Mouse (Mus musculus): Measurements from ENCODE around the gene Phka1.

Phka1 gene

DNA sequence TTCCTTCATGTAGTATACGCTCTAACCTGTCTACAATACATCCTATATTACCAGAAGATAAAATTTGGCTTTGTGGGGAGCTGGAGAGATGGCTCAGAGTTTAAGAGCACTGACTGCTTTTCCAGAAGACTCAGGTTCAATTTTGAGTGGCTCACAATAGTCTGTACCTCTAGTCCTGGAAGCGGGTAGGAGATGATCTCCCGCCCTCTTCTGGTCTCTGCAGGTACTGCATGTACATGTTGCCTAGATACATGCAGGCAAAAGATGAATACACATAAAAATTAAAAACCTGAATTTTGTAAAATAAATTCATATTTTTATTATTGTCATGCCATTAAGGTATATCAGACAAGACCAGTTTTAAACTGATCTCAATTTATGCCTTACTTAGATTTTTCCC, 167.3 kb downstream of the Phka1 start:
- in situ Hi-C loops (cut with MboI, MseI) = loop anchor here (5.0 kb wide), 1 partner anchor 259 kb away; no protein-coding TSS in a partner anchor

DNA sequence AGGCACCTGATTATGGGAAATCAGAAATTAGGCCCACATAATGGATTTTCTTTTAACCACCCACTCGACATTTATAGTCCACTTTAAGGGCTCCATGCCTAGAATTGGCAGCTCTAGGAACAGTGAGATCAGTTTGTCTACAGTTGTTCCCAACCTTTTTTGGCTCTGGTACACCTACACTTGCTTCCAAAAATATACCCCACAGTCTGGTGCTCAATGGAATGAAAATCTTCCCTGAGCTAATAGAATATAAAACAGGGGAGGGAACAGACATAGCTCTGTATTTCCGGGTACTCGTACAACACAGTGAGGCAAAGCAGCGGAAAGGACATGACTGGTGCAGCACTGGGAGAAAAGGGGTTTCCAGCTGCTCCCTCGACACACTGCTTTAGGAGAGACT, 168.5 kb downstream of the Phka1 start:
- in situ Hi-C loops (cut with MboI, MseI) = loop anchor here (5.0 kb wide), 1 partner anchor 258 kb away; no protein-coding TSS in a partner anchor
